Mouse (Mus musculus) hindbrain, embryonic 16.5 days (tissue): Measurements from ENCODE around the gene Gm42420. TPM values are rescaled to one million over a fixed set of nuclear protein-coding genes. Genes with fewer than 3 reads are reported as not detected.

Experiments
- ATAC-seq: fragments of 200-750 bp; cut with Nextera tagmentation; 2 replicates; pipeline ENCODE4 v1.8.0; 2017; ENCODE audit warnings: moderate TSS enrichment, moderate library complexity
- H3K27ac ChIP-seq: fragments of 300-500 bp; sonication (generic); 2 replicates; pipeline ENCODE4 v1.5.1; 2014; ENCODE audit warnings: low read depth, mild to moderate bottlenecking, control low read depth, low read length, moderate library complexity
- H3K27me3 ChIP-seq: fragments of 300-500 bp; sonication (generic); replicated peaks from 2 replicates; pipeline ENCODE4 v1.6.1; 2014; ENCODE audit warnings: low read length; ENCODE audit not compliant: control insufficient read depth, insufficient read depth
- H3K36me3 ChIP-seq: fragments of 300-500 bp; sonication (generic); 2 replicates; pipeline ENCODE4 v1.6.1; 2014; ENCODE audit warnings: mild to moderate bottlenecking, low read length, moderate library complexity, mixed read lengths; ENCODE audit not compliant: control insufficient read depth, insufficient read depth
- H3K4me1 ChIP-seq: fragments of 300-500 bp; sonication (generic); 2 replicates; pipeline ENCODE4 v1.6.1; 2014; ENCODE audit warnings: low read depth, low read length; ENCODE audit not compliant: control insufficient read depth, insufficient read depth
- H3K4me2 ChIP-seq: fragments of 300-500 bp; sonication (generic); 2 replicates; pipeline ENCODE4 v1.6.1; 2014; ENCODE audit warnings: mild to moderate bottlenecking, low read length, control low read depth, moderate library complexity
- H3K4me3 ChIP-seq: fragments of 300-500 bp; sonication (generic); 2 replicates; pipeline ENCODE4 v1.5.1; 2014; ENCODE audit warnings: mild to moderate bottlenecking, low read length, control low read depth, moderate library complexity
- H3K9ac ChIP-seq: fragments of 300-500 bp; sonication (generic); 2 replicates; pipeline ENCODE4 v1.6.1; 2014; ENCODE audit warnings: low read depth, mild to moderate bottlenecking, control low read depth, low read length, moderate library complexity
- H3K9me3 ChIP-seq: fragments of 300-500 bp; sonication (generic); 2 replicates; pipeline ENCODE4 v1.6.1; 2014; ENCODE audit warnings: mild to moderate bottlenecking, low read length, moderate library complexity; ENCODE audit not compliant: control insufficient read depth
- WGBS: fragments of 180-500 bp; shearing (Covaris S2); extraction: QIAGEN DNeasy Blood & Tissue Kit; methylation state at CpG from one replicate; pipeline ENCODE4 v1.1.7; 2014; 5-methylcytosine and 5-hydroxymethylcytosine counted together
- polyA plus RNA-seq: library from polyadenylated mRNA; unstranded; fragments of >200 nt; fragmentation: Nextera tagmentation; extraction: Ambion mirVana; gene quantifications from 2 replicates; pipeline ENCODE4 v1.2.1, GENCODE M21; 2015

Gm42420 gene
- 1.6 and 1.9 TPM in 2 replicates for polyA plus RNA-seq

DNA sequence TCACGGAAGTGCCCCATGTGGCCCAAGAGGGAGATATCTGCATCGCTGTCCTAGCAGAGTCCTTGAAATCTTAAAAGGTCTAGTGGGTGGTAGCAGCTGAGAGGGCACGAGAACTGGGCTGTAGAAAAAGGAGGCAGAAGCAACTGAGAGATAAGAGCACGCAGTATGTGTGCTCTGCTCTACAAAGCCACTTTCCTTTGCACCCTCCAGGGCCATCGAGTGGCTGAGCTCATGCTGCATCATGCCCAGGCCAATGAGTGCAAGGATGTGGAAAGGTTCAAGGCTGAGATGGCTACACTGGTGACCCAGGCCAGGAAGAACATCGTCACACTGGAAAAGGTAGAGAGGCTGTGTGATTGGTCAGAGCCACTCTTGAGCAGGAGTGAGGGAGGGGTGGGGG lies at the start of gene Gm42420:
Gene Gm42420, plus strand, starts transcription at position 237 of the 400 bp plus-strand sequence.
- no peak within 1 kb of the TSS for H3K4me2 ChIP-seq
- no peak within 1 kb of the TSS for H3K27ac ChIP-seq
- no peak within 1 kb of the TSS for H3K4me3 ChIP-seq
- no peaks in the 10 kb centered on the region for H3K27me3 ChIP-seq
- no peaks in the 10 kb centered on the region for H3K9me3 ChIP-seq
- ATAC-seq = no peak
- 92% methylated on average over 6 of the region's 6 CpGs for WGBS
- H3K36me3 ChIP-seq = peaks cover 31% of the 10 kb centered on the region
- no peak within 1 kb of the TSS for H3K9ac ChIP-seq
- no peaks in the 10 kb centered on the region for H3K4me1 ChIP-seq

- no peaks in the 10 kb centered on the region for H3K9me3 ChIP-seq
- WGBS = 70% methylated on average over 1 of the region's 1 CpGs
- no peak overlapping the region for H3K9ac ChIP-seq
- H3K4me1 ChIP-seq = peaks cover 21% of the 10 kb centered on the region
- no peaks in the 10 kb centered on the region for H3K27me3 ChIP-seq
- no peak overlapping the region for H3K4me3 ChIP-seq
- H3K27ac ChIP-seq = no peak overlapping the region
- no peaks in the 10 kb centered on the region for H3K36me3 ChIP-seq
- no peak for ATAC-seq
- H3K4me2 ChIP-seq = no peak overlapping the region
Measured at GRCm38 (mm10) chr6:39536621-39537020, 48.9 kb upstream of the Gm42420 start.

- Histone ChIP-seq H3K4me1 (peaks cover 21% of the 10 kb centered on the region), H3K9me3 (no peaks in the 10 kb centered on the region), H3K4me3 (no peak overlapping the region), H3K4me2 (no peak overlapping the region), H3K9ac (no peak overlapping the region), H3K36me3 (no peaks in the 10 kb centered on the region), H3K27me3 (no peaks in the 10 kb centered on the region), H3K27ac (no peak overlapping the region)
- no peak for ATAC-seq
- 92% methylated on average over 5 of the region's 5 CpGs for WGBS
Measured at GRCm38 (mm10) chr6:39537276-39537675, 48.3 kb upstream of the Gm42420 start.

DNA sequence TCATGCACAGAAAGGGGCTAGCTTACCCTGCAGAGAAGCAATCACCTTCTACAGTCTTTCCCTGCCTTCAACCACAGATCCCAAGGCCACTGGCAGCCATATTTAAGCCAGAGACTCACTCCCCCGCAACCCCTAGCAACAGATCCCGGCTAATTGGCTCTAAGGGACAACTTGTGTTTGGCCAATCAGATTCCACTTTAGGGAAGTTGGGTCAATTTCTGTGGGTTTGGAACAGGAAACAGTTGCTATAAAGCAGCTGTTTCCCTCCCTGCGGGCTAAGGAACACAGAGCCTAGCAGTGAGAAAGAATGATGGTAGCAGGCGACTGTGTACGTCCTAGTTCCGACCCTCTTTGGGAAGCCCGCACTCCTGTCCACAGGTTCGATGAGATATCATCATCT lies 47.3 kb upstream of the Gm42420 start:
- Histone ChIP-seq H3K9ac (no peak overlapping the region), H3K9me3 (no peaks in the 10 kb centered on the region), H3K4me3 (no peak overlapping the region), H3K4me2 (no peak overlapping the region), H3K36me3 (no peaks in the 10 kb centered on the region), H3K27me3 (no peaks in the 10 kb centered on the region), H3K27ac (no peak overlapping the region), H3K4me1 (peaks cover 30% of the 10 kb centered on the region)
- 78% methylated on average over 8 of the region's 8 CpGs for WGBS
- ATAC-seq = no peak

DNA sequence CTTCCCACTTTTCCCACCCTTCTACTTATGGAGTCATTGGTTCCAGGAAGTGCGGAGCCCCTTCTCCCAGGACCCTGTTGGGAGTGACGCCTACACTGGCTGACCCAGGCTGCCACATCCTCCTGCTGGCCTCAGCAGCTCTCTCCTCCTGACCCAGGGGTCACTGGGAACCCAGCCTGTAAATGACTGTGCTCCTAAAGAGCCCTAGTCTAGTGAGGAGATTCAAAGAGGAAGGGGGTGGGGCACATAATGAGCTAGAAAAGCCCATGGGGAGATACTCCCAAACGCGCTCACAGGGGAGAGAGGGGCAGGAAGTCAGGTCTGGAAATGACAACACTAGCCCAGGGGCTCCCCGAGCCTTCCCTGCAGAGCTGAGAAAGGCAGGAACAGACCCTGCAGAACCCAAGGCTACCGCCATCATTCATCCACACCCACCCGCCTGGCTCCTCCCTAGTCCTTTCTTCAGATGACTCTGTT lies 45.8 kb upstream of the Gm42420 start:
- Histone ChIP-seq H3K4me1 (peaks cover 45% of the 10 kb centered on the region), H3K9me3 (no peaks in the 10 kb centered on the region), H3K36me3 (no peaks in the 10 kb centered on the region), H3K27me3 (no peaks in the 10 kb centered on the region), H3K4me2 (peak overlapping the region; percentile 11), H3K27ac (peak overlapping the region; percentile 2; the same call in 1 of the 2 replicates), H3K4me3 (no peak overlapping the region), H3K9ac (peak overlapping the region; percentile 13; the same call in 1 of the 2 replicates)
- 12% methylated on average over 7 of the region's 7 CpGs for WGBS
- peak; percentile 55 for ATAC-seq

GRCm38 (mm10) chr6:39540563-39540962 lies 45.0 kb upstream of the Gm42420 start:
- no peak overlapping the region for H3K4me3 ChIP-seq
- no peaks in the 10 kb centered on the region for H3K9me3 ChIP-seq
- peaks cover 49% of the 10 kb centered on the region for H3K4me1 ChIP-seq
- ATAC-seq = no peak
- no peaks in the 10 kb centered on the region for H3K36me3 ChIP-seq
- WGBS = 40% methylated on average over 2 of the region's 2 CpGs
- H3K27me3 ChIP-seq = no peaks in the 10 kb centered on the region
- H3K4me2 ChIP-seq = no peak overlapping the region
- no peak overlapping the region for H3K27ac ChIP-seq
- no peak overlapping the region for H3K9ac ChIP-seq

DNA sequence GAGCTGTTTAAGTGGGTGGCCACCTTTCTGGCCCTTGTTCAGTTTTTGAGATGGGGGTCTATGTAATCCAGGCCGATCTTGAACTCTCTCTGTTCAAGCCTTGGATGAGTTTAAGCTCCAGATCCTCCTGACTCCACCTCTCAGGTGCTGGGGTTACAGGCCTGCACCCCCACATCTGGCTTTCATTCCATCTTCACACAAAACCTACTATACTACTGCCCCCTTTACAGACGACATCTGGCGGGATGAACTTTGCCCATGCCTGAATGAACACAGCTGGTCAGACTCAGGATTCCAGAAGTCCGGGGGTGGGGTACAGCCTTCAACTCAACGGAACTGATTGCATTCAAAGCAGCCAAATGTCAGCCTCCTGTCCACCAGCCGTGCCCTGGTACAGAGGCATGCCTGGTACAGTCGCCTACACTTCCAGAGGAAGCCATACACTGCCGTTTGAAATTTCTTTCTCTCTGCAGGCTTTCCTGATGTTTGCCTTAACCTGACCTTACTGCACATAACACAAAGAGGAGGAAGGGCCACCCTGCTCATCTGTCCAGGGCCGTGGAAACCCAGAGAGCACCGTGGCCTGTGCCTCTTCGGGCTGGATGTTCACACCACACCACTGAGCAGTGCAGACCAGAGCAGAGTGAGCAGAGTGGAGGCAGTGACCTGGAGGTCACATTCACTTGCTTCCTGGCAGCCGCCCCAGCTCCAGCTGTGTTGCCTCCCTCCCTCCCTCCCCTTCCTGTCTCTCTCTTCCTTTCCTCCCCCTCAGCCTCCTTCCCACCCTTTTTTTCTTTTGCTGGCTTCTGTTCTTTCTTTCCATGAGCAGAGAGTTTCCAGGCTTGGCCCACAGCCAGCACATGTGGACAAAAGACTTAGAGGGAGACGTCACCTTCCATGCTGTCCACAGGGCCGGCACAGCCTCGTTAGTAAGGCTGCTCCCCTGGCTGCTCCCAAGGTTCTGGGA lies 42.6 kb upstream of the Gm42420 start:
- peak overlapping the region; percentile 29 for H3K27ac ChIP-seq
- H3K4me1 ChIP-seq = peaks cover 49% of the 10 kb centered on the region
- H3K36me3 ChIP-seq = no peaks in the 10 kb centered on the region
- 14% methylated on average over 15 of the region's 15 CpGs for WGBS
- ATAC-seq = peak; percentile 84
- peak overlapping the region; percentile 10; the same call in 1 of the 2 replicates for H3K4me2 ChIP-seq
- peak overlapping the region; percentile 35; the same call in 1 of the 2 replicates for H3K9ac ChIP-seq
- no peaks in the 10 kb centered on the region for H3K27me3 ChIP-seq
- H3K4me3 ChIP-seq = no peak overlapping the region
- H3K9me3 ChIP-seq = no peaks in the 10 kb centered on the region

GRCm38 (mm10) chr6:39543769-39544420 lies 41.7 kb upstream of the Gm42420 start:
- peaks cover 49% of the 10 kb centered on the region for H3K4me1 ChIP-seq
- H3K9me3 ChIP-seq = no peaks in the 10 kb centered on the region

GRCm38 (mm10) chr6:39545474-39545873 lies 40.1 kb upstream of the Gm42420 start:
- ATAC-seq = no peak
- 83% methylated on average over 7 of the region's 7 CpGs for WGBS
- Histone ChIP-seq H3K4me2 (no peak overlapping the region), H3K9me3 (no peaks in the 10 kb centered on the region), H3K9ac (no peak overlapping the region), H3K36me3 (no peaks in the 10 kb centered on the region), H3K4me1 (peaks cover 36% of the 10 kb centered on the region), H3K27ac (no peak overlapping the region), H3K27me3 (no peaks in the 10 kb centered on the region), H3K4me3 (no peak overlapping the region)

More at GRCm38 (mm10) chr6:39543769-39544420, 41.7 kb upstream of the Gm42420 start:
- no peaks in the 10 kb centered on the region for H3K36me3 ChIP-seq
- H3K4me3 ChIP-seq = no peak overlapping the region
- H3K4me2 ChIP-seq = no peak overlapping the region
- H3K27ac ChIP-seq = peak overlapping the region; percentile 29
- no peaks in the 10 kb centered on the region for H3K27me3 ChIP-seq
- peak overlapping the region; percentile 35 for H3K9ac ChIP-seq
- no peak for ATAC-seq
- WGBS = 24% methylated on average over 15 of the region's 15 CpGs
